Mouse (Mus musculus): ENCODE measurements around the gene Rgl1. TPM values are rescaled to one million over a fixed set of nuclear protein-coding genes. Genes with fewer than 3 reads are reported as not detected.

Rgl1 gene
- polyA plus RNA-seq, 1 experiment, result 1.1 TPM

GRCm38 (mm10) chr1:152536416-152537018, 229.6 kb downstream of the Rgl1 start:
- H3K27me3 ChIP-seq (replicated peaks), result peaks cover 41% of the 10 kb centered on the region
- no peaks in the 10 kb centered on the region for H3K9me3 ChIP-seq
- no peak for TF ChIP-seq FLI1 (IDR thresholded peaks at IDR 0.05; ENCODE audit: low read length)
- TF ChIP-seq GATA1 (IDR thresholded peaks at IDR 0.05; ENCODE audit: borderline replicate concordance, low read length), result no peak
- peaks cover 5% of the 10 kb centered on the region for H3K36me3 ChIP-seq (replicated peaks; ENCODE audit: low read length)
- H3K4me3 ChIP-seq (replicated peaks), result no peak overlapping the region
- H3K4me1 ChIP-seq, result peaks cover 15% of the 10 kb centered on the region

- H3K9me3 ChIP-seq, result no peaks in the 10 kb centered on the region
- peaks cover 45% of the 10 kb centered on the region for H3K27me3 ChIP-seq (replicated peaks)
- H3K4me3 ChIP-seq (replicated peaks), result no peak overlapping the region
- peaks cover 19% of the 10 kb centered on the region for H3K4me1 ChIP-seq
- peaks cover 7% of the 10 kb centered on the region for H3K36me3 ChIP-seq (replicated peaks; ENCODE audit: low read length)
- no peak for TF ChIP-seq FLI1 (IDR thresholded peaks at IDR 0.05; ENCODE audit: low read length)
- TF ChIP-seq GATA1 (IDR thresholded peaks at IDR 0.05; ENCODE audit: borderline replicate concordance, low read length), result no peak
These were observed 231.6 kb downstream of the Rgl1 start for GRCm38 (mm10) chr1:152534531-152534930.

GRCm38 (mm10) chr1:152531498-152531897, 234.7 kb downstream of the Rgl1 start:
- H3K9me3 ChIP-seq, result no peaks in the 10 kb centered on the region
- H3K4me3 ChIP-seq (replicated peaks), result no peak overlapping the region
- peaks cover 25% of the 10 kb centered on the region for H3K4me1 ChIP-seq
- TF ChIP-seq FLI1 (IDR thresholded peaks at IDR 0.05; ENCODE audit: low read length) (no peak), GATA1 (IDR thresholded peaks at IDR 0.05; ENCODE audit: borderline replicate concordance, low read length) (no peak)
- peaks cover 10% of the 10 kb centered on the region for H3K36me3 ChIP-seq (replicated peaks; ENCODE audit: low read length)
- peaks cover 40% of the 10 kb centered on the region for H3K27me3 ChIP-seq (replicated peaks)

- Histone ChIP-seq H3K27me3 (replicated peaks) (peaks cover 37% of the 10 kb centered on the region), H3K9me3 (no peaks in the 10 kb centered on the region), H3K4me3 (replicated peaks) (no peak overlapping the region), H3K36me3 (replicated peaks; ENCODE audit: low read length) (peaks cover 14% of the 10 kb centered on the region), H3K4me1 (peaks cover 39% of the 10 kb centered on the region)
- TF ChIP-seq GATA1 (IDR thresholded peaks at IDR 0.05; ENCODE audit: borderline replicate concordance, low read length), result no peak
- TF ChIP-seq FLI1 (IDR thresholded peaks at IDR 0.05; ENCODE audit: low read length), result no peak
These were observed 237.4 kb downstream of the Rgl1 start for GRCm38 (mm10) chr1:152528778-152529177.

GRCm38 (mm10) chr1:152528214-152528613, 237.9 kb downstream of the Rgl1 start:
- Histone ChIP-seq H3K36me3 (replicated peaks; ENCODE audit: low read length) (peaks cover 14% of the 10 kb centered on the region), H3K4me1 (peaks cover 38% of the 10 kb centered on the region), H3K4me3 (replicated peaks) (no peak overlapping the region), H3K9me3 (no peaks in the 10 kb centered on the region), H3K27me3 (replicated peaks) (peaks cover 40% of the 10 kb centered on the region)
- no peak for TF ChIP-seq FLI1 (IDR thresholded peaks at IDR 0.05; ENCODE audit: low read length)
- TF ChIP-seq GATA1 (IDR thresholded peaks at IDR 0.05; ENCODE audit: borderline replicate concordance, low read length), result no peak

GRCm38 (mm10) chr1:152526154-152526553, 240.0 kb downstream of the Rgl1 start:
- no peaks in the 10 kb centered on the region for H3K9me3 ChIP-seq
- peaks cover 25% of the 10 kb centered on the region for H3K4me1 ChIP-seq
- peaks cover 44% of the 10 kb centered on the region for H3K27me3 ChIP-seq (replicated peaks)
- H3K36me3 ChIP-seq (replicated peaks; ENCODE audit: low read length), result peaks cover 13% of the 10 kb centered on the region
- TF ChIP-seq GATA1 (IDR thresholded peaks at IDR 0.05; ENCODE audit: borderline replicate concordance, low read length) (no peak), FLI1 (IDR thresholded peaks at IDR 0.05; ENCODE audit: low read length) (no peak)
- H3K4me3 ChIP-seq (replicated peaks), result no peak overlapping the region

- H3K4me1 ChIP-seq, result peaks cover 25% of the 10 kb centered on the region
- no peak overlapping the region for H3K4me3 ChIP-seq (replicated peaks)
- H3K36me3 ChIP-seq (replicated peaks; ENCODE audit: low read length), result peaks cover 16% of the 10 kb centered on the region
- H3K9me3 ChIP-seq, result no peaks in the 10 kb centered on the region
- peaks cover 42% of the 10 kb centered on the region for H3K27me3 ChIP-seq (replicated peaks)
- TF ChIP-seq GATA1 (IDR thresholded peaks at IDR 0.05; ENCODE audit: borderline replicate concordance, low read length) (no peak), FLI1 (IDR thresholded peaks at IDR 0.05; ENCODE audit: low read length) (no peak)
These were observed 241.0 kb downstream of the Rgl1 start for GRCm38 (mm10) chr1:152524987-152525648.

GRCm38 (mm10) chr1:152524098-152524892, 241.9 kb downstream of the Rgl1 start:
- H3K4me1 ChIP-seq, result peaks cover 22% of the 10 kb centered on the region
- no peaks in the 10 kb centered on the region for H3K9me3 ChIP-seq
- peak overlapping the region; percentile 9 for H3K4me3 ChIP-seq (replicated peaks)
- TF ChIP-seq GATA1 (IDR thresholded peaks at IDR 0.05; ENCODE audit: borderline replicate concordance, low read length) (no peak), FLI1 (IDR thresholded peaks at IDR 0.05; ENCODE audit: low read length) (no peak)
- peaks cover 42% of the 10 kb centered on the region for H3K27me3 ChIP-seq (replicated peaks)
- peaks cover 16% of the 10 kb centered on the region for H3K36me3 ChIP-seq (replicated peaks; ENCODE audit: low read length)

GRCm38 (mm10) chr1:152523292-152523691, 242.9 kb downstream of the Rgl1 start:
- TF ChIP-seq FLI1 (IDR thresholded peaks at IDR 0.05; ENCODE audit: low read length) (no peak), GATA1 (IDR thresholded peaks at IDR 0.05; ENCODE audit: borderline replicate concordance, low read length) (no peak)
- no peak overlapping the region for H3K4me3 ChIP-seq (replicated peaks)
- H3K9me3 ChIP-seq, result no peaks in the 10 kb centered on the region
- peaks cover 20% of the 10 kb centered on the region for H3K4me1 ChIP-seq
- peaks cover 42% of the 10 kb centered on the region for H3K27me3 ChIP-seq (replicated peaks)
- H3K36me3 ChIP-seq (replicated peaks; ENCODE audit: low read length), result peaks cover 16% of the 10 kb centered on the region

- H3K9me3 ChIP-seq, result no peaks in the 10 kb centered on the region
- H3K27me3 ChIP-seq (replicated peaks), result peaks cover 34% of the 10 kb centered on the region
- H3K4me1 ChIP-seq, result peaks cover 20% of the 10 kb centered on the region
- H3K36me3 ChIP-seq (replicated peaks; ENCODE audit: low read length), result peaks cover 13% of the 10 kb centered on the region
- H3K4me3 ChIP-seq (replicated peaks), result no peak overlapping the region
- no peak for TF ChIP-seq FLI1 (IDR thresholded peaks at IDR 0.05; ENCODE audit: low read length)
- no peak for TF ChIP-seq GATA1 (IDR thresholded peaks at IDR 0.05; ENCODE audit: borderline replicate concordance, low read length)
These were observed 243.9 kb downstream of the Rgl1 start for GRCm38 (mm10) chr1:152522226-152522625.

Data from megakaryocyte, embryonic 14.5 days (primary cell).